Mouse (Mus musculus) gastrocnemius, adult 2 months (tissue): ENCODE data around the gene C2cd3. TPM values are rescaled to one million over a fixed set of nuclear protein-coding genes. Genes with fewer than 3 reads are reported as not detected.

Experiments
- DNase-seq: peaks from one replicate; pipeline ENCODE4 v3.0.0; 2022
- H3K27ac ChIP-seq: fragments of 200-600 bp; 2 replicates; pipeline ENCODE4 v1.8.1; 2022; ENCODE audit warnings: mild to moderate bottlenecking
- H3K4me3 ChIP-seq: fragments of 200-600 bp; 2 replicates; pipeline ENCODE4 v1.8.1; 2022; ENCODE audit warnings: mild to moderate bottlenecking, moderate library complexity
- CTCF ChIP-seq: fragments of 200-600 bp; IDR thresholded peaks from 2 replicates; pipeline ENCODE4 v1.8.1; 2022; ENCODE audit warnings: antibody characterized with exemption, mild to moderate bottlenecking, moderate library complexity
- intact Hi-C: fragments of 180-260 bp; cut with DNase I; formaldehyde crosslinking; loops from one replicate; pipeline ENCODE4 v1.15.1; 2025
- long read RNA-seq, 2 experiments: library from polyadenylated mRNA; stranded (forward); transcript quantifications; one replicate each; pipeline ENCODE4 v2.0.0; 2021
- total RNA-seq, 2 experiments: library from RNA; stranded (reverse); gene quantifications; 2 replicates each; pipeline ENCODE4 v1.2.3; 2021

C2cd3 gene
- total RNA-seq = 1 to 10 TPM; 4.8 to 7.2 TPM
- long read RNA-seq, experiment 1 = 0 reads
- long read RNA-seq, experiment 2, partial matches to known transcripts = 1 of 1 reads
- long read RNA-seq, experiment 2, other reads (novel, unspliced or antisense) = 0 of 1 reads

DNA sequence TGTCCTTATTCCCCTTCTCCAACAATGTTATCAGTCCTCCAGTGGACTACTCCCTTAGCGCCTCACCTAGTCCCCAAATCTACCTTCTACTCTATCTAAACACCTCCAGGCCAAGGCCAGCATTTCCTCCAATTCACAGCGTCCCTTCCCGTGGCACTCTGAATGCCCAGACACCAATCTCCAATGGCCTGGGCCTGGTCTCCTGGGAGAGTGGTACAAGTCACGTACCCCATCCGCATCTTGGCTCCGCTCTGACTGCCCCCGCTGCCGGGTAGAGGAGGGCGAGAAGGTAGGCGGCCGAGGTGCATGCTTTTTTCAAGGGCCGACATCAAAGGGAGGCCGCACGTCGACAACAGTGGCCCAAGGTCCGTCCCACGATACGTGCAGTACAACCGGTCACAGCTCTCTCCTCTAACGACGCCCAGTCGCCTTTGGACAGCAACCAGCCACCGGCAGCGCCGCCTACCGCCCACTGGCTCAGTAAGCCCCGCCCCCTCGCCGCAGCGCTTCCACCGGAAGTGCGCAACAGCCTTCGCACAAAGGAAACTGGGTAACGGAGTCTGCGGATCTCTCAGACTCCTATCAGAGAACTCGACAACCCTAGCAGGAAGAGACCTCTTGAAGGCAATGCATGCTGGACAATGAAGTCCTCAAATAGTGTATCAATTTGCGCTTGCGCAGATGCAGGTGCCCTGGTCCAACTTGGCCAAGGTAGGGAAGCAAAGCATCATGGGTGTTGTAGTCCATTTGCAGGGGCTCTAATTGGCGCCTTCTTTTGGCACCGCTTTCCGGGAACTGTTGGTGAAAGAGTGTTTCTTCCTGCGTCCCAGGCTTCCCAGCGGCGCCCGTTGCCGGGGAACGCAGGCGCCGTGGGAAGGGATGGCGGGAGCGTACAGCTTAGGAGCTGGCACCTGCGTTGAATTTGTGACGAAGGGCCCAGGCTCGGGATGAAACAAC is at the start of gene C2cd3, which contains the start of gene Ppme1:
C2cd3 (plus strand) TSS at position 739 of the 957 bp plus-strand sequence.
Ppme1 (minus strand) TSS at position 813 of the 957 bp plus-strand sequence.
- Histone ChIP-seq H3K4me3 (peak within 1 kb of the TSS; percentile 96), H3K27ac (peak within 1 kb of the TSS; percentile 95)
- peak; percentile 99 for DNase-seq
- peak; percentile 72 for TF ChIP-seq CTCF
- intact Hi-C loops = no loop called here

DNA sequence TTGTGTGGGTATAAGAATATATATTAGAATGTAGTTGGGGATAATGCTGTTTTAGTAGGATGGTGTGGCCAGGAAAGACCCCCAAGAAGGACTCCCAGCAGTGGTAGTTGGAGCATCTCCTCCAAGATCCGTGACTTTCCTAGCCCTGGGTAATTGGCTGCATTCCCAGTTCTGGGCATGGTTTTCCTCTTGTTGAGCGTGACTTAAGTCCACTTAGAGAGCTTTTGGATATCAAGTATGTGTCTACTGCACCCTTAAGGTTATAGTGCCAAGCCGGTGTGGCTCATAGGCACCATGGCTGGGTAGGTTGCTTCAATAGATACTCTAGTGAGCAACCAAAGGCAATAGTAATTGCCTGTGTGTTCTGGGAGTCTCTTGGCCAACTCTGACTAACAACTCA is 48.3 kb upstream of the C2cd3 start:
- H3K4me3 ChIP-seq = no peak overlapping the region
- TF ChIP-seq CTCF = no peak
- no peak for DNase-seq
- intact Hi-C loops = loop anchor here (2.0 kb wide), 1 partner anchor 45 kb away; no protein-coding TSS in a partner anchor
- no peak overlapping the region for H3K27ac ChIP-seq

DNA sequence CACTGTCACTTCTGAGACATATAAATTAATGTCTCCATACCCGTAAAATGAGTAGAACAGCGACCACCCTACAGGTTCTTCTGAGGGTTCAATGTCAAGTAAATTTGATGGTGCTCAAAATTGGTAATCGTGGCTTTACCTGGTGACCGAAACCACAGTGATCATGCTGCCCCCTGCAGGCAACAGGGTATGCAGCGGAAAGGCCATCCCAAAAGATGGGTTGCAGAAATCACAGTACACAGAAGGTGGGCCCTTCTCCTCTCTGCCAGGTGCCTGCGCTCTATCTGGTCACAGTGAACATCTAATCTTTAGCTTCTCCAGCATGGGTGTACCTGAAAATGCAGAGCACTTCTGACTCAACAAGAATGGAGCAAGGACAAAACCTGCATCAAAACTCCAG is 46.6 kb upstream of the C2cd3 start:
- Histone ChIP-seq H3K4me3 (no peak overlapping the region), H3K27ac (no peak overlapping the region)
- DNase-seq = peak; percentile 54
- TF ChIP-seq CTCF = peak; percentile 82
- intact Hi-C loops = loop anchor here (2.0 kb wide), 1 partner anchor 47 kb away; no protein-coding TSS in a partner anchor

- TF ChIP-seq CTCF = no peak
- no peak for DNase-seq
- Histone ChIP-seq H3K27ac (no peak overlapping the region), H3K4me3 (no peak overlapping the region)
- intact Hi-C loops = no loop called here
Observed at GRCm38 (mm10) chr7:100327514-100327913, 44.5 kb upstream of the C2cd3 start.

GRCm38 (mm10) chr7:100328636-100329035 is 43.4 kb upstream of the C2cd3 start:
- no peak overlapping the region for H3K27ac ChIP-seq
- intact Hi-C loops = no loop called here

GRCm38 (mm10) chr7:100331269-100331668 is 40.8 kb upstream of the C2cd3 start:
- TF ChIP-seq CTCF = no peak
- Histone ChIP-seq H3K27ac (no peak overlapping the region), H3K4me3 (no peak overlapping the region)
- no peak for DNase-seq
- intact Hi-C loops = no loop called here

More at GRCm38 (mm10) chr7:100328636-100329035, 43.4 kb upstream of the C2cd3 start:
- no peak for DNase-seq
- TF ChIP-seq CTCF = no peak
- H3K4me3 ChIP-seq = no peak overlapping the region

DNA sequence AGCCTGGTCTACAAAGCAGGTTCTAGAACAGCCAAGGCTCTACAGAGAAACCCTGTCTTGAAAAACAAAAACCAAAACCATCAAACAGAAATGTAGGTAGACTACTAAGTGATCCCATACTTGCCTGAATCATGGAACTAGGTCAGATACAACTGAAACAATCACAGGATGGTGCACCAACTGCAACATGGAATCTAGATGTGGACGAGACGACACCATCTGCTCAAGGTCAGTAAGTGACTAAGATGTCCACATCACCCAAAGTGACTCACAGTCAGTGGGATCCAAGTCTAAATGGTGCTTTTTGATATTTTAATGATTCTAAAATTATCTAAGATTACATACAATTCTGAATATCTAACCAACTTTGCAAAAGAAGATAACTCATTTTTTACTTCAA is 36.1 kb upstream of the C2cd3 start:
- Histone ChIP-seq H3K4me3 (no peak overlapping the region), H3K27ac (no peak overlapping the region)
- TF ChIP-seq CTCF = no peak
- DNase-seq = no peak
- intact Hi-C loops = no loop called here

- Histone ChIP-seq H3K4me3 (no peak overlapping the region), H3K27ac (peak overlapping the region; percentile 52)
- intact Hi-C loops = no loop called here
- TF ChIP-seq CTCF = no peak
- DNase-seq = peak; percentile 47
Observed at GRCm38 (mm10) chr7:100354984-100355383, 17.0 kb upstream of the C2cd3 start.

DNA sequence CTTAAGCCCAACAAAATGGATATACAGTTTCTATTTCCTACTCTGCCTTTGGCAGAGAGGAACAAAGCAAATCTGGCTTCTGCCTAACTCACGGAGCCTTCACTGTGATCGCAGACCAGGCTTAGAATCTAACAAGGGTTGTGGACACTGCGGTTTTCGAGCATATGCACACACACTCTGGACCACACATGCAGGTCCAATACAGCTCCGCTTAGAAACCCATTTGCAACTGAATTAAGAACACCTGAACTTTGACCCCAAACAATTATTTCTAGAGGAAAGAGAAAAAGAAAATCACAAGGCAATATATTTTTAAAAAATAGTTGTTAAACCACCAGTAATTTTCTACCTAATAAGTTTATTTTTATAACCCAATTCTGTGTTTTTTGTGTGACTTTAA is 15.7 kb upstream of the C2cd3 start:
- no peak for TF ChIP-seq CTCF
- Histone ChIP-seq H3K27ac (peak overlapping the region; percentile 38; the same call in 1 of the 2 replicates), H3K4me3 (no peak overlapping the region)
- no peak for DNase-seq
- intact Hi-C loops = no loop called here

DNA sequence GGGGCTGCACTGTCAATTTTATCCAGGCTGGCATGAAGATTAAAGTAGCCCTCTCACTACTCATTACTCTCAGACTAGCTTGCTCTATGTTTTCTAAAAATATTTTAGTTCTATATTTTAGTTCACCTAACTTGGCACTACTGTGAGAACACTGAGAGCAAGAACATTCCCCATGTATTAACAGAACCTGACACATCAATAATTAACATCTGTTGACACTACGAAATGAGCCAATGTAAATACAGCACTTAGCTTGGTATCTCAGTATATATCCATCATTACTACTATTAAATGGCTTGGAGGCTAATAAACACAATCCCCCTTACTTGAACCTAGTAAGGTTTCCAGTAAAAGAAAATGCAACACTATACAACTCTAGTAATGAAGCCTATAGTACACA is 15.3 kb upstream of the C2cd3 start:
- Histone ChIP-seq H3K27ac (peak overlapping the region; percentile 38; the same call in 1 of the 2 replicates), H3K4me3 (no peak overlapping the region)
- no peak for DNase-seq
- TF ChIP-seq CTCF = no peak
- intact Hi-C loops = no loop called here

DNA sequence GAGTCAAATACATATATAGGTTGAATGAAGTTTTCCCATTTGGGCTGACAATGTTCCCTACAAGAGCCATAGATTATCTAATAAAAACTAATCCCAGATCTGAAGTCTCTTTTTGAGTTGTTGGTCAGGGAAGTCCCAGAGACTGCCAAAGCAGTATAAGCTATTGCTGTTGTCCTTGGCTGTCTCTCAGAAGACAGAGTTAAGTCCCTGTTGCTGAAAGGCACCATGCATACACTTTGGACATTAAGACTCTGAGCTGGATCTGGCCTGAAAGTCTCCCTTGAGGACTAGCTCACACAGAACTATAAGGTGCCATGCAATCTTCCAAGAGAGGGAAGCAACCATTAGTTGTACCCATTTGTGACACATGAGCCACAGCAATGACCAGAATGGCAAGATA is 14.2 kb upstream of the C2cd3 start:
- H3K4me3 ChIP-seq = no peak overlapping the region
- no peak for DNase-seq
- TF ChIP-seq CTCF = no peak
- H3K27ac ChIP-seq = no peak overlapping the region
- intact Hi-C loops = no loop called here

GRCm38 (mm10) chr7:100363162-100363561 is 8.9 kb upstream of the C2cd3 start:
- DNase-seq = no peak
- Histone ChIP-seq H3K27ac (no peak overlapping the region), H3K4me3 (no peak overlapping the region)
- no peak for TF ChIP-seq CTCF
- intact Hi-C loops = no loop called here

- TF ChIP-seq CTCF = no peak
- DNase-seq = no peak
- Histone ChIP-seq H3K4me3 (no peak overlapping the region), H3K27ac (peak overlapping the region; percentile 13; the same call in 1 of the 2 replicates)
- intact Hi-C loops = no loop called here
Observed at GRCm38 (mm10) chr7:100364888-100365287, 7.1 kb upstream of the C2cd3 start.
